Mouse (Mus musculus) kidney, embryonic 14.5 days (tissue): ENCODE measurements around the gene Coq7. TPM values are rescaled to one million over a fixed set of nuclear protein-coding genes. Genes with fewer than 3 reads are reported as not detected.

Experiments
- ATAC-seq: fragments of 200-750 bp; cut with Nextera tagmentation; 2 replicates; pipeline ENCODE4 v1.8.0; 2017; ENCODE audit warnings: moderate number of reproducible peaks, mild to moderate bottlenecking, moderate TSS enrichment, moderate library complexity; ENCODE audit not compliant: low FRiP score, low TSS enrichment
- H3K27ac ChIP-seq: fragments of 300-500 bp; sonication (generic); 2 replicates; pipeline ENCODE4 v1.5.1; 2014; ENCODE audit warnings: low read depth, mild to moderate bottlenecking, low read length, moderate library complexity, mixed read lengths
- H3K27me3 ChIP-seq: fragments of 300-500 bp; sonication (generic); 2 replicates; pipeline ENCODE4 v1.6.1; 2014; ENCODE audit warnings: mild to moderate bottlenecking, low read length; ENCODE audit not compliant: control insufficient read depth, insufficient read depth
- H3K36me3 ChIP-seq: fragments of 300-500 bp; sonication (generic); 2 replicates; pipeline ENCODE4 v1.6.1; 2014; ENCODE audit warnings: low read length, mixed read lengths; ENCODE audit not compliant: control insufficient read depth, insufficient read depth
- H3K4me1 ChIP-seq: fragments of 300-500 bp; sonication (generic); 2 replicates; pipeline ENCODE4 v1.6.1; 2014; ENCODE audit warnings: low read length, mixed read lengths; ENCODE audit not compliant: control insufficient read depth, insufficient read depth
- H3K4me2 ChIP-seq: fragments of 300-500 bp; sonication (generic); replicated peaks from 2 replicates; pipeline ENCODE4 v1.6.1; 2014; ENCODE audit warnings: low read depth, mild to moderate bottlenecking, low read length
- H3K4me3 ChIP-seq: fragments of 300-500 bp; sonication (generic); 2 replicates; pipeline ENCODE4 v1.5.1; 2014; ENCODE audit warnings: mild to moderate bottlenecking, low read length
- H3K9ac ChIP-seq: fragments of 300-500 bp; sonication (generic); 2 replicates; pipeline ENCODE4 v1.6.1; 2014; ENCODE audit warnings: low read depth, mild to moderate bottlenecking, low read length, moderate library complexity
- H3K9me3 ChIP-seq: fragments of 300-500 bp; sonication (generic); 2 replicates; pipeline ENCODE4 v1.6.1; 2016; ENCODE audit warnings: low read length; ENCODE audit not compliant: control insufficient read depth
- WGBS: fragments of 180-500 bp; shearing (Covaris S2); extraction: QIAGEN DNeasy Blood & Tissue Kit; methylation state at CpG from one replicate; pipeline ENCODE4 v1.1.7; 2014; 5-methylcytosine and 5-hydroxymethylcytosine counted together
- polyA plus RNA-seq: library from polyadenylated mRNA; unstranded; fragments of >200 nt; fragmentation: Nextera tagmentation; extraction: Ambion mirVana; gene quantifications from 2 replicates; pipeline ENCODE4 v1.2.1, GENCODE M21; 2014

The Coq7 gene
- polyA plus RNA-seq, 1 experiment from 2014 or later: 158 TPM

- H3K4me1 ChIP-seq: peaks cover 10% of the 10 kb centered on the region; the same call in 1 of the 2 replicates
- H3K9me3 ChIP-seq: no peaks in the 10 kb centered on the region
- H3K36me3 ChIP-seq: no peaks in the 10 kb centered on the region; the same call in 1 of the 2 replicates
- no peak overlapping the region for H3K9ac ChIP-seq
- no peak overlapping the region for H3K27ac ChIP-seq
- no peak overlapping the region for H3K4me2 ChIP-seq
- no peaks in the 10 kb centered on the region for H3K27me3 ChIP-seq
- H3K4me3 ChIP-seq: no peak overlapping the region
- ATAC-seq: no peak
- WGBS: 84% methylated on average over 9 of the region's 9 CpGs
Measured at GRCm38 (mm10) chr7:118480160-118480709, 52.9 kb downstream of the Coq7 start.

DNA sequence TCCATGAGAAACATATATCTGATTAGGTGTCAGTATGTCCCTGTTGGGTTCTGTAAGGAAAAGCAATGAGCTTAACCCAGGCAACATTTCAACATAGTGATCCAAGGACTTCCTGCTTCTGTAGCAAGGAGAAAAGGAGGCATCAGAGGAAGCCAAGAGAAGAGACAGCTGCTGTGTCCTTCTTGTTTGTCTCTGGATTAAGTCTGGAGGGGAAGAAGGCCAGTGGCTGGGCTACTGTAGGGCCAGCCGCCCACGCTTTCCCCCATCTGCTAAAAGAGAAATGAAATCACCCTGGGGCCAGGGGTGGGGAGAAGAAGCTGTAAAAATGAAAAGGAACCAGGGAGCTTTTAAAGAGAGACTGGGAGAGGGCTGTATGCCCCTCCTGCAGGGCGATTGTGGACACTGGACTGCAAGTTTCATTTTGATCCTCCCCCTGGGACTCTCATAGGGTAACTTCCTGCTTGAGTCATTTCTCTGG lies 54.3 kb downstream of the Coq7 start:
- no peak overlapping the region for H3K4me2 ChIP-seq
- peak overlapping the region; percentile 48; the same call in 1 of the 2 replicates for H3K27ac ChIP-seq
- no peaks in the 10 kb centered on the region for H3K27me3 ChIP-seq
- H3K4me1 ChIP-seq: peaks cover 10% of the 10 kb centered on the region; the same call in 1 of the 2 replicates
- H3K4me3 ChIP-seq: no peak overlapping the region
- ATAC-seq: peak; percentile 73
- H3K9ac ChIP-seq: no peak overlapping the region
- H3K9me3 ChIP-seq: no peaks in the 10 kb centered on the region
- H3K36me3 ChIP-seq: no peaks in the 10 kb centered on the region
- 19% methylated on average over 3 of the region's 3 CpGs for WGBS

GRCm38 (mm10) chr7:118476428-118476827 lies 56.7 kb downstream of the Coq7 start:
- Histone ChIP-seq H3K9ac (no peak overlapping the region), H3K27me3 (no peaks in the 10 kb centered on the region), H3K4me1 (peaks cover 10% of the 10 kb centered on the region; the same call in 1 of the 2 replicates), H3K4me3 (no peak overlapping the region), H3K27ac (no peak overlapping the region), H3K4me2 (no peak overlapping the region), H3K9me3 (no peaks in the 10 kb centered on the region), H3K36me3 (no peaks in the 10 kb centered on the region)
- WGBS: 56% methylated on average over 5 of the region's 5 CpGs
- ATAC-seq: no peak

DNA sequence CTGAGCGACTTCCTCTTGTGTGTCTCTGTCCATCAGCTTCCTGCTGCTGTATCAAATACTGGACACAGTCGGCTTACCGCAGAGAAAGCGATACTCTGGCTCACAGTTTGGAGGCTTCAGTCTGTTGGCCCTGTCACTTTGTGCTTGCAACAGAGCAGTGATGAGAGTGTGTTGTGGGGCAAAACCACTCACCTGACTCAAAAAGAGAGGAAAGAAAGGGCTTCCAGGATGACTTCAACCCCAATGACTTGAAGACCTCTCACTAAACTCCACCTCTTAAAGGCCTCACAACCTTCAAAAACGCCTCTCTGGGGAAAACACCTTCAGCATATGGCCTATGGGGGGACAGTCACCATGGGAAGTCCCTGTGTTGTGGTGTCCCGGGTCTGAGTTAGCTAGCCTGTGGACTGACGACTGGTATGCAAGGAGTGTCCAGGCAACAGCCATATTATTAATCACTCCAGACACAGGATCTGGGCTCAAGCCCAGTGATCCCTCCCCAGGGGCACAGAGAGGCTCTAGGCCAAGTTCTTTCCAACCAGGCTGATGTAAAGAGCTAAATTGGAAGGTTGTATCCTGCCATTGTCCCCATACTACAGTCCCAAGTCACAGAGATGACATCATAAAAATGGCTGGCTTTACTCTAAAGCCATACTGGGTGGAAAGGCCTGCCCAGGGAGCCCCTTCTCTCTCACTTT lies 58.0 kb downstream of the Coq7 start:
- no peak overlapping the region for H3K4me3 ChIP-seq
- no peaks in the 10 kb centered on the region for H3K27me3 ChIP-seq
- no peak overlapping the region for H3K4me2 ChIP-seq
- no peak overlapping the region for H3K27ac ChIP-seq
- no peaks in the 10 kb centered on the region for H3K36me3 ChIP-seq
- no peaks in the 10 kb centered on the region for H3K9me3 ChIP-seq
- ATAC-seq: peak; percentile 34; the same call in 1 of the 2 replicates
- 82% methylated on average over 7 of the region's 7 CpGs for WGBS
- no peak overlapping the region for H3K9ac ChIP-seq
- H3K4me1 ChIP-seq: peaks cover 10% of the 10 kb centered on the region; the same call in 1 of the 2 replicates

DNA sequence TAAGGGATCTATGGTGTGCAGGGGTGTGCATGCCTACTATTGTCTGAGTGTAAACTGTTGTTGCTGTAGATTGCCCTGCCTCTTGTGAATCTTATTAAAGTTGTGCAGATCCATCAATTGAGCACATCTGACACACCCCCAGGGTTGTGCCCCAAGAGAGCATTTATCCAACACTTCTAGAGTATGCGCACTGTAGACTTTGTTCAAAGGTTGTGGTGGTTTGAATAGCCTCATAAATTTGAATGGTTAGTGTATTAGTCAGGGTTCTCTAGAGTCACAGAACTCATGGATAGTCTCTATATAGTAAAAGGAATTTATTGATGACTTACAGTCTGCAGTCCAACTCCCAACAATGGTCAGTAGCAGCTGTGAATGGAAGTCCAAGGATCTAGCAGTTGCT lies 60.3 kb downstream of the Coq7 start:
- WGBS: 71% methylated on average over 1 of the region's 1 CpGs
- no peaks in the 10 kb centered on the region for H3K27me3 ChIP-seq
- H3K27ac ChIP-seq: no peak overlapping the region
- H3K9ac ChIP-seq: no peak overlapping the region
- H3K4me1 ChIP-seq: no peaks in the 10 kb centered on the region
- no peaks in the 10 kb centered on the region for H3K9me3 ChIP-seq
- H3K4me3 ChIP-seq: no peak overlapping the region
- H3K36me3 ChIP-seq: no peaks in the 10 kb centered on the region
- no peak for ATAC-seq
- no peak overlapping the region for H3K4me2 ChIP-seq

DNA sequence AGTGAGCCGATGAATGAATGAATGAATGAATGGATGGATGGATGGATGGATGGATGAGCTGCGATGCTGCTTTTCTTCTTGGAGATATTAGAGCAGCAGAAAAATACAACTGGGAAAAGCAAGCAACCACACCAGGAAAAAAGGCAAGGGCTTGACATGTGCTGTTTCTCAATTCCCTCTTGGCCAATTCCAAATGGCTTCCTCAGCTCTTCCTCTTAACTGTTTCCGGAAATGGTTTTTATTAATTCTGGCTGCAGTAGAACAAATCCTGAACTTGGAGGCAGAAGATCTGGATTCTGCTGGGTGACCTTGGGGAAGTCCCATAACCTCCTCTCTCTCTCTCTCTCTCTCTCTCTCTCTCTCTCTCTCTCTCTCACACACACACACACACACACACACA lies 65.1 kb downstream of the Coq7 start:
- Histone ChIP-seq H3K36me3 (no peaks in the 10 kb centered on the region), H3K9me3 (no peaks in the 10 kb centered on the region), H3K4me2 (no peak overlapping the region), H3K27me3 (no peaks in the 10 kb centered on the region), H3K4me3 (no peak overlapping the region), H3K4me1 (peaks cover 5% of the 10 kb centered on the region; the same call in 1 of the 2 replicates), H3K27ac (no peak overlapping the region), H3K9ac (no peak overlapping the region)
- WGBS: 92% methylated on average over 3 of the region's 3 CpGs
- ATAC-seq: no peak

- Histone ChIP-seq H3K9me3 (no peaks in the 10 kb centered on the region), H3K4me2 (no peak overlapping the region), H3K9ac (no peak overlapping the region), H3K27me3 (no peaks in the 10 kb centered on the region), H3K27ac (no peak overlapping the region), H3K4me3 (no peak overlapping the region), H3K36me3 (no peaks in the 10 kb centered on the region), H3K4me1 (peaks cover 5% of the 10 kb centered on the region)
- ATAC-seq: no peak
- WGBS: 20% methylated on average over 4 of the region's 4 CpGs
Measured at GRCm38 (mm10) chr7:118464432-118464831, 68.7 kb downstream of the Coq7 start.

GRCm38 (mm10) chr7:118462818-118463762 lies 70.1 kb downstream of the Coq7 start:
- Histone ChIP-seq H3K4me2 (no peak overlapping the region), H3K36me3 (no peaks in the 10 kb centered on the region), H3K4me1 (peaks cover 5% of the 10 kb centered on the region), H3K27ac (no peak overlapping the region), H3K9me3 (no peaks in the 10 kb centered on the region), H3K4me3 (no peak overlapping the region), H3K27me3 (no peaks in the 10 kb centered on the region), H3K9ac (no peak overlapping the region)
- WGBS: 28% methylated on average over 11 of the region's 11 CpGs
- peak; percentile 50; the same call in 1 of the 2 replicates for ATAC-seq
